Mouse (Mus musculus) embryonic fibroblast, embryonic 13.5 days (primary cell): ENCODE results near the gene Spata13.

ENCODE experiments used
- CTCF ChIP-seq: IDR thresholded peaks from 2 replicates; pipeline ENCODE4 v1.5.1; 2011; ENCODE audit warnings: mild to moderate bottlenecking, control low read depth, low read length, moderate library complexity, borderline replicate concordance; ENCODE audit not compliant: insufficient read depth
- POLR2A ChIP-seq: IDR thresholded peaks from 2 replicates; pipeline ENCODE4 v1.6.1; 2011; ENCODE audit warnings: low read depth, mild to moderate bottlenecking, control low read depth, low read length, moderate library complexity

DNA sequence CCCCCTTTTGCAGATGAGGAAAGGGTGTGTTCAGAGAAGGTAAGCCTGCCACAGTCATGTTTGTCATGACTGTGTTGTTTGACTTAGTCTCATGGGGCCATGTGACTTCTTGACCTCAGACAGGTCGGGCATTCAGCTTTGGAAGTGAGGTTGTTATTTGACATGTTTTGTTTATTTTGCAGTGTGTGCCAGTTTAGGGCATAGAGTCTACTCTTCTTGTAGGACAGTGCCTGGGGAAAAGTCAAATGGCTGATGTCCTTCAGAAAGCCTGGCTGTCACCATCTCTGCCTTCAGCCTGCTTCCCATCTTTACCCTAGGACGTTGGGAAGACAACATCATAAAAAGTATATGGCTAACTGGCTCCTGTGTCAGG is 2.8 kb downstream of the Spata13 start:
- TF ChIP-seq POLR2A (no peak), CTCF (no peak)
